Mouse (Mus musculus) heart, embryonic 14.5 days (tissue): ENCODE measurements at regions not wholly inside any gene's neighbourhood (a gene's known extent, or its start where the extent isn't known, plus 50 kb on each side); places are given as distances from the start of the nearest gene placed in this dataset.

ENCODE experiments used
- ATAC-seq: fragments of 200-750 bp; cut with Nextera tagmentation; 2 replicates; pipeline ENCODE4 v1.8.0; 2017; ENCODE audit warnings: low read depth, moderate TSS enrichment; ENCODE audit not compliant: insufficient number of reproducible peaks, insufficient read depth, low FRiP score
- H3K27ac ChIP-seq, 2 experiments: fragments of 200-500 bp in 1 of 2; fragments of 300-500 bp in 1 of 2; sonication (generic) in 1 of 2; replicated peaks in 1 of 2; 2 replicates each; pipeline ENCODE4 v1.5.1; 2012 to 2014; ENCODE audit warnings: low read depth in 2 of 2, low read length in 2 of 2, control low read depth in 1 of 2, mild to moderate bottlenecking in 1 of 2, mixed read lengths in 1 of 2; ENCODE audit not compliant: control insufficient read depth in 1 of 2, insufficient read depth in 1 of 2
- H3K27me3 ChIP-seq: fragments of 300-500 bp; sonication (generic); 2 replicates; pipeline ENCODE4 v1.6.1; 2014; ENCODE audit warnings: mild to moderate bottlenecking, low read length, control low read depth; ENCODE audit not compliant: control insufficient read depth, insufficient read depth
- H3K36me3 ChIP-seq: fragments of 300-500 bp; sonication (generic); 2 replicates; pipeline ENCODE4 v1.6.1; 2014; ENCODE audit warnings: mild to moderate bottlenecking, control low read depth, low read length, mixed read lengths; ENCODE audit not compliant: control insufficient read depth, insufficient read depth
- H3K4me1 ChIP-seq, 2 experiments: fragments of 200-500 bp in 1 of 2; fragments of 300-500 bp in 1 of 2; sonication (generic) in 1 of 2; 2 replicates each; pipeline ENCODE4 v1.6.1; 2012 to 2014; ENCODE audit warnings: low read length in 2 of 2, control low read depth in 1 of 2, mixed read lengths in 1 of 2; ENCODE audit not compliant: control insufficient read depth in 2 of 2, insufficient read depth in 2 of 2
- H3K4me2 ChIP-seq: fragments of 300-500 bp; sonication (generic); 2 replicates; pipeline ENCODE4 v1.6.1; 2014; ENCODE audit warnings: mild to moderate bottlenecking, low read length
- H3K4me3 ChIP-seq, 2 experiments: fragments of 200-500 bp in 1 of 2; fragments of 300-500 bp in 1 of 2; sonication (generic) in 1 of 2; 2 replicates each; pipeline ENCODE4 v1.5.1; 2012 to 2014; ENCODE audit warnings: low read length in 2 of 2, mild to moderate bottlenecking in 2 of 2, control low read depth in 1 of 2, low read depth in 1 of 2, moderate library complexity in 1 of 2; ENCODE audit not compliant: control insufficient read depth in 1 of 2, insufficient read depth in 1 of 2
- H3K9ac ChIP-seq: fragments of 300-500 bp; sonication (generic); 2 replicates; pipeline ENCODE4 v1.6.1; 2014; ENCODE audit warnings: mild to moderate bottlenecking, low read length
- H3K9me3 ChIP-seq: fragments of 300-500 bp; sonication (generic); 2 replicates; pipeline ENCODE4 v1.6.1; 2016; ENCODE audit warnings: low read length, control low read depth; ENCODE audit not compliant: control insufficient read depth
- WGBS: fragments of 180-500 bp; shearing (Covaris S2); extraction: QIAGEN DNeasy Blood & Tissue Kit; methylation state at CpG from one replicate; pipeline ENCODE4 v1.1.7; 2014; 5-methylcytosine and 5-hydroxymethylcytosine counted together

DNA sequence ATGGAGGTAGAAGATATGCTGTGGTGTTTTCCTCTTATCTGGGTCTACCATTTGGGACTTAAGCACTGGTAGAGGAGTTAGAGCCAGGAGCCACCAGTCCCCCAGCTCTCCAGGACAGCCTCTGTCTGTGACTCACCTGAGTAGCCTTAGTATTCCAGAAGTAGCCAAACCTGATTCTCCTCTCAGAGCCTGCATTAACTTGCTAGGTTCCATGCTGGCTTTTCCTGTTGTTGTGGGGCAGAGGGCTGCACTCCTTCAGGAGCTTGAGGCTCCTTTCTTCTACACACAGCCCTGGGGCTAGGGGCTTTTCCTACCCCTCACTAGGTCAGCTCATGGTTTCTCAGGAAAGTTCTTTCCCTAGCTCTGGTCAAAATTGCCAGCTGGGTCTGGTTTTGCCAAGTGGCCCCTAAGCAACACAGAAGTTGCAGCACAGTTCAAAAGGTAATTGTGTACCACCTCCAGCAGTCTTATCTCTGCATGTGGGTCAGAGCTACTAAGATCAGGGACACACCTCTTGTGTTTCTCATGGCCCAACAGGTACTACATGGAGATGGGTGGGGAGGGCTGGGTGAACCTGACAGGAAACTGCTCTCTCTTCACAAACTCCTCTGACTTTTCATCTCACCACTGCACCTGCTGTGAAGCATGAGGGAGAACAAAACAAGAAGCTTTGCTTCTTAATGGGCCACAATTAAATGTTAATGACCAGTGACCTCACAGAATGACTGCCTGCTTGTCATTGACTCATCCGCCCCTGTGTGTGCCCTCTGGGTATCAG is 129.7 kb upstream of the Shh start:
- Histone ChIP-seq H3K9ac (no peak overlapping the region), H3K27ac (no peak overlapping the region), H3K4me3 (no peak overlapping the region), H3K9me3 (no peaks in the 10 kb centered on the region), H3K4me1 (no peaks in the 10 kb centered on the region), H3K27me3 (no peaks in the 10 kb centered on the region), H3K4me2 (no peak overlapping the region), H3K36me3 (no peaks in the 10 kb centered on the region)
- WGBS = 65% methylated on average over 1 of the region's 1 CpGs
- no peak for ATAC-seq

DNA sequence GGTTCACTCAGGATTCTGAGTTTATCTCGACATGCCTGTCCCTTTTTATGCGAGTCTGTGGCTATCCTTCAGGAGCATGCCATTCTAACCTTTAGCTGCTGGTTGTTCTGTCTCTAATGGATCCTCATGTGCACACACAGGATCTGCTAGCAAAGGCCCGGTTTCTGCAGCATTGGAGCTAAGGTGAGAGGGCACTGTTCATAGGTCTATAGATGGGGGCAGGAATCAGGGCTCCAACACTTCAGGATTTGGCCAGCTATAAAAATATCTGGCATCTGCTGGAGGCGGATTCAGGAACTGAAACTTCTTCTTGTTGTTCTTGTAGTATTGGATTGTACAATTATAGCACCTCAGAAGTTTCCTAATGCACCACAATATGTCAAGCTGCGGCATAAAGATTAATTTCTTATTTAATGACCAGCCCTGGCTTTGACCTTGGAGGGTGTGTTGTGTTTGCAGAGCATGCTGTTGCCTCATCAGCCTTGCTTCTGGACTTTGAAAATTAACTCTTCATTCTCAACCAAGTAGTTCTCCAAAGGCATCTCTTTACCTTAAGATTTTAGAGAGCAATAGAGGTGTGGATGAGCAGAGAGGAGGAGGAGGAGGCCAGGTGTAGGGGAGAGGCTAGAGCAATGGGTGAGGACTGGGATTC is 104.4 kb upstream of the Shh start:
- Histone ChIP-seq H3K27ac (no peak overlapping the region), H3K9ac (no peak overlapping the region), H3K27me3 (no peaks in the 10 kb centered on the region), H3K4me3 (no peak overlapping the region), H3K36me3 (no peaks in the 10 kb centered on the region), H3K4me2 (no peak overlapping the region), H3K4me1 (no peaks in the 10 kb centered on the region), H3K9me3 (no peaks in the 10 kb centered on the region)
- 71% methylated on average over 5 of the region's 5 CpGs for WGBS
- ATAC-seq = no peak

DNA sequence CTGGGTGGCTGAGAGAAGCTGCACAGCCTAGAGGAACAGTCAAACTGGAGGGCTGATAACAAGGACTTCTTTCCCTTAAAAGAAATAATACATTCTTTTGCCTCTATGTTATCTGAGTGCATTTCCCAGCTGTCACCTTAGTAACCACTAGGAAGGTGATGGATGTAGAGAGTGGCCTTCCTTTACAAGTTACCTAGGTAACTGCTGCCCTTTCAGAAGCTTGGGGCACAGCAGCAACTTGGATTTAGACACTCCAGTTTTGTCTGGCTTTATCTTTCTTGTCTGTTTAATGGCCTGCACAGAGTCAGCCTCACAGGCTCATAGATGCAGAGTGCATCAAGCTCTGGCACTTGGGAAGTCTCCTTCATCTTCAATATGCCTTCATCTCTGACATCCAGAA is 101.4 kb upstream of the Shh start:
- no peak for ATAC-seq
- no peaks in the 10 kb centered on the region; a peak in 1 of 4 replicates for H3K4me1 ChIP-seq
- H3K27me3 ChIP-seq = no peaks in the 10 kb centered on the region
- H3K9me3 ChIP-seq = no peaks in the 10 kb centered on the region
- H3K4me3 ChIP-seq = no peak overlapping the region
- H3K27ac ChIP-seq = no peak overlapping the region
- no peak overlapping the region for H3K9ac ChIP-seq
- no peaks in the 10 kb centered on the region for H3K36me3 ChIP-seq
- no peak overlapping the region for H3K4me2 ChIP-seq

DNA sequence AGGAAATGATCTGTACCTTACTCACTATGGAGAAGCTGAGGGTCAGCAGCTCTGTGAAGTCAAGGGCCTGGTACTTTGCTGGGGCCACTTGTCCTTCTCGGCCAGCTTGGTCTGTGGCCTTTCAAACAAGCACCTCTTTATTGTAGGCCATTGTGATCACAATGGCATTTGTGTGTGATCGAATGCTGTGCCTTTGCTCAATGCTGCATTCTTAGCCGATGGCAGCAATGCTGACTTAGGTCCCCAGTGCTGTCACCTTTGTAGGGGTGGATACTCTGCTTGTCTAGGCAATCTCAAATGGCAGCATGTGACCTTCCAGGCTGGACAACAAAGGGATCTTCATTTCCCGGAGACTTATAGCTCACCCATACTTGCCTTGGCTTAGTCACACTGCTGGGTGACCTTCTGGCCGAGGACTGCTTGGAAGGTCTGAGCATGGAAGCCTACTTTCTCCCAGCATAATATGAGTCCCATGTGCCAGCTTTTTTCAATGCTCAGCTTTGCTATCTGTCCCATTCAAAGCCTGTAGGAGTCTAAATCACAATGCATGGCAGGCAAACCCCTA is 100.4 kb upstream of the Shh start:
- ATAC-seq = no peak
- no peak overlapping the region for H3K27ac ChIP-seq
- H3K4me2 ChIP-seq = no peak overlapping the region
- no peaks in the 10 kb centered on the region for H3K27me3 ChIP-seq
- H3K4me1 ChIP-seq = peaks cover 0 to 2% of the 10 kb centered on the region in 2 experiments; a peak in 1 of 4 replicates
- no peak overlapping the region for H3K4me3 ChIP-seq
- no peaks in the 10 kb centered on the region for H3K36me3 ChIP-seq
- WGBS = 81% methylated on average over 5 of the region's 5 CpGs
- H3K9ac ChIP-seq = no peak overlapping the region
- H3K9me3 ChIP-seq = no peaks in the 10 kb centered on the region

DNA sequence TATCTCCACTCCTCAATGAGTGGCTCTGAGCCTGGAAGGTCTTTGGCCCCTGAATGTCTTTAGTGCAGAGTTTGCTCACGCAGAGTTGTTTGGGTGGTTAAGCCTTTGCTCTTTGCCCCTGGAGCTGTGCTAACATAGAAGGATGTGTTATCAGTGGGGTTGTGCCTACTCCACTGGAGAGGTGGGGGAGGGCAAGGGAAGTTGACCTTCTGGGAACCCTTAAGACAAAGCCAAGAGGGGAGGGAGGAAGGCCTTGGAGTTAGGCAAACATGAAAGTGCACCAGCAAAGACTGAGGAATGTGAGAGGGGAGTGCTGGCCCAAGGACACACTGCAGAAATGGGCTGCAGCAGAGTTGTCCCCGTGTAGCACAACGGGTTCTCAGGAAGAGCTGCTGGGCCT is 96.3 kb upstream of the Shh start:
- Histone ChIP-seq H3K4me3 (no peak overlapping the region), H3K4me1 (peaks cover 0 to 2% of the 10 kb centered on the region in 2 experiments; a peak in 1 of 4 replicates), H3K27ac (no peak overlapping the region), H3K9me3 (no peaks in the 10 kb centered on the region), H3K27me3 (no peaks in the 10 kb centered on the region), H3K4me2 (no peak overlapping the region), H3K36me3 (no peaks in the 10 kb centered on the region), H3K9ac (no peak overlapping the region)
- 34% methylated on average over 3 of the region's 3 CpGs for WGBS
- ATAC-seq = no peak

DNA sequence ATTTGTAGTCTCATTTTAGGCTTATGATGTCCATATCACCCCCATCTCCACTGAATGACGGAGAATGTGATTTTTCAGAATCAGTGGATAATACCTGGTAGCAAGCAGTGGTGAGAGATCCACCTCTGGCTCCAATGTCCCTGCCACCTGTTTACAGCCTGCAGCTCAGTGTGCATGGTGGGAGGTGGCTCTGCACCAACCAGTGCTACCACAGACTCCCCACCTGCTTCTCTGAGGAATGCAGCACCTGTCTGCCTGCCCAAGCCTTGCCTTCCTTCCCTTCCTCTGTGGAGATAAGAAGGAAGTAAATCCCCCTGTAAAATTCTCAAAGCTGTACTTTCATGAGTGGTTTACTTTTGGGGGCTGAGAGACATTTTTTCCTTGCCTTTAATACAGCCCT is 95.9 kb upstream of the Shh start:
- Histone ChIP-seq H3K4me3 (no peak overlapping the region), H3K27ac (no peak overlapping the region), H3K4me2 (no peak overlapping the region), H3K4me1 (peaks cover 0 to 2% of the 10 kb centered on the region in 2 experiments; a peak in 1 of 4 replicates), H3K27me3 (no peaks in the 10 kb centered on the region), H3K9ac (no peak overlapping the region), H3K9me3 (no peaks in the 10 kb centered on the region), H3K36me3 (no peaks in the 10 kb centered on the region)
- no peak for ATAC-seq
- 96% methylated on average over 1 of the region's 1 CpGs for WGBS

DNA sequence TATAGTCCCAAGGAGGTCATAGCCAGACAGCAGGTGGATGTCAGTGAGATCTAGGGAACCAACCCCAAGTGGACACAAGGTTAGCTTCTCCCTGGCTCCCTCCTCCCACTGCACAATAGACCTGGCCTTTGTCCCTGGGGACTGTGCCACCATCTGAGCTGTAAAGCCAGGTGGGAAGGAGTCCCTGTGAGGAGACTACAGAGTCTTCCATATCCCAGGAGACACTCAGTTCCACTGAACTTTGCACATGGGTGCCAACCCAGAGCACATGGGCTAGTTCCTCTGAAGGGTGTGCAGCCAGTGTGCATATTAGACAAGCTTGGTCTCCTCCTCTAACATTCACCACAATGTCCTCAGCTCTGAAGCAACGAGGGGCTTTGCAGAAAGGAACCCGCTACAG is 86.5 kb upstream of the Shh start:
- Histone ChIP-seq H3K36me3 (no peaks in the 10 kb centered on the region), H3K4me3 (no peak overlapping the region), H3K9me3 (no peaks in the 10 kb centered on the region), H3K9ac (no peak overlapping the region), H3K4me1 (no peaks in the 10 kb centered on the region), H3K27ac (no peak overlapping the region), H3K27me3 (no peaks in the 10 kb centered on the region), H3K4me2 (no peak overlapping the region)
- ATAC-seq = no peak
- WGBS = 66% methylated on average over 2 of the region's 2 CpGs
